Mouse (Mus musculus) hindbrain, embryonic 11.5 days (tissue): ENCODE measurements around the gene Dcdc2c. TPM values are rescaled to one million over a fixed set of nuclear protein-coding genes. Genes with fewer than 3 reads are reported as not detected.

Experiments used
- ATAC-seq: fragments of 200-750 bp; cut with Nextera tagmentation; 2 replicates; pipeline ENCODE4 v1.8.0; 2017; ENCODE audit warnings: mild to moderate bottlenecking, moderate TSS enrichment, moderate library complexity; ENCODE audit not compliant: low FRiP score
- DNase-seq: peaks from one replicate; pipeline ENCODE4 v3.0.0-alpha.2; 2015; ENCODE audit warnings: low spot score
- H3K27ac ChIP-seq: fragments of 300-500 bp; sonication (generic); 2 replicates; pipeline ENCODE4 v1.5.1; 2014; ENCODE audit warnings: mild to moderate bottlenecking, low read depth, low read length
- H3K27me3 ChIP-seq: fragments of 300-500 bp; sonication (generic); 2 replicates; pipeline ENCODE4 v1.6.1; 2014; ENCODE audit warnings: mild to moderate bottlenecking, low read length, moderate library complexity, mixed read lengths; ENCODE audit not compliant: control insufficient read depth, insufficient read depth
- H3K36me3 ChIP-seq: fragments of 300-500 bp; sonication (generic); 2 replicates; pipeline ENCODE4 v1.6.1; 2014; ENCODE audit warnings: mild to moderate bottlenecking, low read length, moderate library complexity, mixed read lengths; ENCODE audit not compliant: control insufficient read depth, insufficient read depth
- H3K4me1 ChIP-seq: fragments of 300-500 bp; sonication (generic); replicated peaks from 2 replicates; pipeline ENCODE4 v1.6.1; 2014; ENCODE audit warnings: low read length, mixed read lengths; ENCODE audit not compliant: control insufficient read depth, insufficient read depth
- H3K4me2 ChIP-seq: fragments of 300-500 bp; sonication (generic); replicated peaks from 2 replicates; pipeline ENCODE4 v1.6.1; 2014; ENCODE audit warnings: mild to moderate bottlenecking, low read depth, low read length
- H3K4me3 ChIP-seq: fragments of 300-500 bp; sonication (generic); 2 replicates; pipeline ENCODE4 v1.5.1; 2014; ENCODE audit warnings: low read depth, low read length
- H3K9ac ChIP-seq: fragments of 300-500 bp; sonication (generic); 2 replicates; pipeline ENCODE4 v1.6.1; 2014; ENCODE audit warnings: low read depth, low read length
- H3K9me3 ChIP-seq: fragments of 300-500 bp; sonication (generic); 2 replicates; pipeline ENCODE4 v1.6.1; 2016; ENCODE audit warnings: low read length; ENCODE audit not compliant: control insufficient read depth
- WGBS: fragments of 180-500 bp; shearing (Covaris S2); extraction: QIAGEN DNeasy Blood & Tissue Kit; methylation state at CpG from one replicate; pipeline ENCODE4 v1.1.7; 2014; 5-methylcytosine and 5-hydroxymethylcytosine counted together
- polyA plus RNA-seq: library from polyadenylated mRNA; unstranded; fragments of >200 nt; fragmentation: Nextera tagmentation; extraction: Ambion mirVana; gene quantifications from 2 replicates; pipeline ENCODE4 v1.2.1, GENCODE M21; 2014

The Dcdc2c gene
- polyA plus RNA-seq, 1 experiment from 2014 or later, result 0.22 TPM

GRCm38 (mm10) chr12:28494289-28494688 lies 57.9 kb downstream of the Dcdc2c start:
- Histone ChIP-seq H3K27me3 (no peaks in the 10 kb centered on the region), H3K27ac (no peak overlapping the region), H3K4me1 (no peaks in the 10 kb centered on the region), H3K9ac (no peak overlapping the region), H3K4me3 (no peak overlapping the region), H3K36me3 (no peaks in the 10 kb centered on the region), H3K4me2 (no peak overlapping the region), H3K9me3 (no peaks in the 10 kb centered on the region)
- ATAC-seq (no peak), DNase-seq (no peak)
- WGBS, result 88% methylated on average over 5 of the region's 5 CpGs

GRCm38 (mm10) chr12:28482483-28483160 lies 69.6 kb downstream of the Dcdc2c start:
- H3K4me2 ChIP-seq, result no peak overlapping the region
- H3K4me1 ChIP-seq, result no peaks in the 10 kb centered on the region
- no peak overlapping the region for H3K4me3 ChIP-seq
- no peaks in the 10 kb centered on the region for H3K36me3 ChIP-seq
- H3K9ac ChIP-seq, result no peak overlapping the region
- no peaks in the 10 kb centered on the region for H3K9me3 ChIP-seq
- 86% methylated on average over 10 of the region's 10 CpGs for WGBS
- no peak overlapping the region for H3K27ac ChIP-seq
- H3K27me3 ChIP-seq, result no peaks in the 10 kb centered on the region
- DNase-seq (no peak), ATAC-seq (no peak)

GRCm38 (mm10) chr12:28460951-28461431 lies 91.2 kb downstream of the Dcdc2c start:
- no peak overlapping the region; the same call in 1 of the 2 replicates for H3K27ac ChIP-seq
- no peaks in the 10 kb centered on the region for H3K36me3 ChIP-seq
- H3K27me3 ChIP-seq, result no peaks in the 10 kb centered on the region
- DNase-seq, result peak; percentile 56
- H3K4me3 ChIP-seq, result no peak overlapping the region
- WGBS, result 21% methylated on average over 2 of the region's 2 CpGs
- H3K4me1 ChIP-seq, result no peaks in the 10 kb centered on the region
- H3K9ac ChIP-seq, result no peak overlapping the region
- H3K9me3 ChIP-seq, result no peaks in the 10 kb centered on the region
- no peak overlapping the region for H3K4me2 ChIP-seq
- peak; percentile 84 for ATAC-seq

- Histone ChIP-seq H3K4me3 (no peak overlapping the region), H3K36me3 (no peaks in the 10 kb centered on the region), H3K4me1 (no peaks in the 10 kb centered on the region), H3K4me2 (no peak overlapping the region), H3K27me3 (no peaks in the 10 kb centered on the region), H3K9ac (no peak overlapping the region), H3K27ac (no peak overlapping the region), H3K9me3 (no peaks in the 10 kb centered on the region)
- DNase-seq (no peak), ATAC-seq (no peak)
- 28% methylated on average over 7 of the region's 7 CpGs for WGBS
These were observed 91.7 kb downstream of the Dcdc2c start for GRCm38 (mm10) chr12:28460523-28460922.

GRCm38 (mm10) chr12:28458786-28459185 lies 93.4 kb downstream of the Dcdc2c start:
- WGBS, result 96% methylated on average over 5 of the region's 5 CpGs
- Histone ChIP-seq H3K27ac (no peak overlapping the region), H3K4me3 (no peak overlapping the region), H3K27me3 (no peaks in the 10 kb centered on the region), H3K36me3 (no peaks in the 10 kb centered on the region), H3K9ac (no peak overlapping the region), H3K4me2 (no peak overlapping the region), H3K4me1 (no peaks in the 10 kb centered on the region), H3K9me3 (no peaks in the 10 kb centered on the region)
- ATAC-seq (no peak), DNase-seq (no peak)

GRCm38 (mm10) chr12:28436536-28436935 lies 115.7 kb downstream of the Dcdc2c start:
- WGBS, result 62% methylated on average over 5 of the region's 5 CpGs
- H3K4me1 ChIP-seq, result no peaks in the 10 kb centered on the region
- ATAC-seq (no peak), DNase-seq (no peak)
- H3K27ac ChIP-seq, result no peak overlapping the region
- no peaks in the 10 kb centered on the region for H3K9me3 ChIP-seq
- H3K4me2 ChIP-seq, result no peak overlapping the region
- H3K36me3 ChIP-seq, result no peaks in the 10 kb centered on the region
- no peak overlapping the region for H3K4me3 ChIP-seq
- no peak overlapping the region for H3K9ac ChIP-seq
- H3K27me3 ChIP-seq, result no peaks in the 10 kb centered on the region

- H3K36me3 ChIP-seq, result no peaks in the 10 kb centered on the region
- H3K4me1 ChIP-seq, result no peaks in the 10 kb centered on the region
- H3K9me3 ChIP-seq, result no peaks in the 10 kb centered on the region
- no peak overlapping the region for H3K4me3 ChIP-seq
- DNase-seq (no peak), ATAC-seq (no peak)
- H3K9ac ChIP-seq, result no peak overlapping the region
- no peaks in the 10 kb centered on the region for H3K27me3 ChIP-seq
- H3K4me2 ChIP-seq, result no peak overlapping the region
- 82% methylated on average over 3 of the region's 3 CpGs for WGBS
- H3K27ac ChIP-seq, result peak overlapping the region; percentile 27; the same call in 1 of the 2 replicates
These were observed 119.5 kb downstream of the Dcdc2c start for GRCm38 (mm10) chr12:28432729-28433067.

- ATAC-seq, result no peak
- Histone ChIP-seq H3K27me3 (no peaks in the 10 kb centered on the region), H3K27ac (peak overlapping the region; percentile 75), H3K4me3 (peak overlapping the region; percentile 26), H3K36me3 (no peaks in the 10 kb centered on the region), H3K9ac (peak overlapping the region; percentile 51; the same call in 1 of the 2 replicates), H3K4me1 (no peaks in the 10 kb centered on the region), H3K9me3 (no peaks in the 10 kb centered on the region), H3K4me2 (peak overlapping the region; percentile 37)
- 13% methylated on average over 19 of the region's 19 CpGs for WGBS
- DNase-seq, result peak; percentile 89
These were observed 120.1 kb downstream of the Dcdc2c start for GRCm38 (mm10) chr12:28431832-28432728.
